Mouse (Mus musculus) central nervous system, embryonic 18 days (tissue): Measurements from ENCODE around the gene Fasl. TPM values are rescaled to one million over a fixed set of nuclear protein-coding genes. Genes with fewer than 3 reads are reported as not detected.

ENCODE experiments used
- polyA plus RNA-seq: library from polyadenylated mRNA; depleted of rRNA; stranded (reverse); fragments of >200 nt; gene quantifications from 2 replicates; pipeline ENCODE4 v1.2.3, GENCODE M21; 2012; rRNA removed

The Fasl gene
- 0.58 and 0.70 TPM in 2 replicates for polyA plus RNA-seq

GRCm38 (mm10) chr1:161788339-161788738, at the start of gene Fasl:
Fasl (minus strand) TSS chr1:161788495.

Other genes with a start within 250 kb of the Fasl start
- gene Suco, start 88.2 kb upstream of the Fasl start, polyA plus RNA-seq, result 20.5 and 22.6 TPM in 2 replicates
- 21.4 and 22.5 TPM in 2 replicates for gene Pigc, start 180.7 kb upstream of the Fasl start, polyA plus RNA-seq
- 0.13 TPM in 1 of 2 replicates, not detected in the other for gene 4930558K02Rik, start 191.1 kb upstream of the Fasl start, polyA plus RNA-seq